Mouse (Mus musculus): ENCODE measurements at regions not wholly inside any gene's neighbourhood (a gene's known extent, or its start where the extent isn't known, plus 50 kb on each side); places are given as distances from the start of the nearest gene placed in this dataset.

- TF ChIP-seq CTCF (conservative IDR thresholded peaks at IDR 0.05; ENCODE audit: insufficient read depth, insufficient read length, low read depth, low read length) (no peak), POLR2A (IDR thresholded peaks at IDR 0.05; ENCODE audit: low read depth, low read length) (no peak)
Observed at GRCm38 (mm10) chr16:88368146-88368545, 78.1 kb upstream of the Grik1 start.
